Mouse (Mus musculus) heart, embryonic 11.5 days (tissue): ENCODE data around the gene Ldlr. TPM values are rescaled to one million over a fixed set of nuclear protein-coding genes. Genes with fewer than 3 reads are reported as not detected.

ENCODE experiments used
- ATAC-seq: fragments of 200-750 bp; cut with Nextera tagmentation; replicated peaks from 2 replicates; pipeline ENCODE4 v1.8.0; 2017; ENCODE audit warnings: moderate library complexity; ENCODE audit not compliant: insufficient number of reproducible peaks, low FRiP score, low TSS enrichment
- H3K27ac ChIP-seq: fragments of 300-500 bp; sonication (generic); 2 replicates; pipeline ENCODE4 v1.5.1; 2014; ENCODE audit warnings: mild to moderate bottlenecking, low read depth, low read length
- H3K27me3 ChIP-seq: fragments of 300-500 bp; sonication (generic); 2 replicates; pipeline ENCODE4 v1.6.1; 2014; ENCODE audit warnings: mild to moderate bottlenecking, low read length, mixed read lengths; ENCODE audit not compliant: control insufficient read depth, insufficient read depth
- H3K36me3 ChIP-seq: fragments of 300-500 bp; sonication (generic); 2 replicates; pipeline ENCODE4 v1.6.1; 2014; ENCODE audit warnings: mild to moderate bottlenecking, low read length, moderate library complexity, mixed read lengths; ENCODE audit not compliant: control insufficient read depth, insufficient read depth
- H3K4me1 ChIP-seq: fragments of 300-500 bp; sonication (generic); 2 replicates; pipeline ENCODE4 v1.6.1; 2014; ENCODE audit warnings: low read length; ENCODE audit not compliant: control insufficient read depth, insufficient read depth
- H3K4me2 ChIP-seq: fragments of 300-500 bp; sonication (generic); 2 replicates; pipeline ENCODE4 v1.6.1; 2014; ENCODE audit warnings: mild to moderate bottlenecking, moderate library complexity
- H3K4me3 ChIP-seq: fragments of 300-500 bp; sonication (generic); 2 replicates; pipeline ENCODE4 v1.5.1; 2014; ENCODE audit warnings: low read depth, low read length
- H3K9ac ChIP-seq: fragments of 300-500 bp; sonication (generic); 2 replicates; pipeline ENCODE4 v1.6.1; 2014; ENCODE audit warnings: mild to moderate bottlenecking, low read depth, low read length, moderate library complexity
- H3K9me3 ChIP-seq: fragments of 300-500 bp; sonication (generic); replicated peaks from 2 replicates; pipeline ENCODE4 v1.6.1; 2016; ENCODE audit warnings: low read length; ENCODE audit not compliant: control insufficient read depth
- WGBS: fragments of 180-500 bp; shearing (Covaris S2); extraction: QIAGEN DNeasy Blood & Tissue Kit; methylation state at CpG from one replicate; pipeline ENCODE4 v1.1.7; 2014; ENCODE audit not compliant: insufficient replicate concordance; 5-methylcytosine and 5-hydroxymethylcytosine counted together
- polyA plus RNA-seq: library from polyadenylated mRNA; unstranded; fragments of >200 nt; fragmentation: Nextera tagmentation; extraction: Ambion mirVana; gene quantifications from 2 replicates; pipeline ENCODE4 v1.2.1, GENCODE M21; 2014

The Ldlr gene
- polyA plus RNA-seq, 1 experiment from 2014 or later, result 11.1 TPM

GRCm38 (mm10) chr9:21741514-21741913 lies 18.2 kb downstream of the Ldlr start:
- WGBS, result 87% methylated on average over 11 of the region's 11 CpGs
- Histone ChIP-seq H3K9ac (no peak overlapping the region), H3K27me3 (no peaks in the 10 kb centered on the region), H3K9me3 (no peaks in the 10 kb centered on the region), H3K4me1 (no peaks in the 10 kb centered on the region), H3K27ac (no peak overlapping the region), H3K36me3 (peaks cover 58% of the 10 kb centered on the region), H3K4me3 (no peak overlapping the region), H3K4me2 (no peak overlapping the region)
- ATAC-seq, result no peak

DNA sequence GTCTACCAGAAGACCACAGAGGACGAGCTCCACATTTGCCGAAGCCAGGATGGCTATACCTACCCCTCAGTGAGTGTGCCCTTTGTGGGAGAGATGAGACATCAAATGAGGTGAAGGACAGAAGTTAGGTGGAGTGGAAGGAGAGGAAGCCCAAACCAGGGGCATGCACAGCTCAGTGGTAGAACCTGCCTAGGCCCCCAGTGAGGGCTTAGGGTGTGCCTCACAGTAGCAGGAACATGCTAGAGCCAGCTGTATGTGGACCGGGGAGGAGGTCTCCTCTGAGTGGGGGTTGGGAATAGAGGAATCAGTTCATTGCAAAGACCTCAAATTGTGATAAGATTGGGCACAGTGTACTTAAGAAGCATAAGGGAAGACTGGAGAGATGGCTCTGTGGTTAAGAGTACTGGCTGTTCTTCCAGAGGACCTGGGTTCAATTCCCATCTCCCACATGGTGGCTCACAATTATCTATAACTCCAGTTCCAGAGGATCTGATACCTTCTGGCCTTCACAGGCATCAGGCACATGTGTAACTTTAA lies 24.0 kb downstream of the Ldlr start:
- ATAC-seq, result no peak
- Histone ChIP-seq H3K4me3 (no peak overlapping the region), H3K36me3 (peaks cover 39% of the 10 kb centered on the region)

DNA sequence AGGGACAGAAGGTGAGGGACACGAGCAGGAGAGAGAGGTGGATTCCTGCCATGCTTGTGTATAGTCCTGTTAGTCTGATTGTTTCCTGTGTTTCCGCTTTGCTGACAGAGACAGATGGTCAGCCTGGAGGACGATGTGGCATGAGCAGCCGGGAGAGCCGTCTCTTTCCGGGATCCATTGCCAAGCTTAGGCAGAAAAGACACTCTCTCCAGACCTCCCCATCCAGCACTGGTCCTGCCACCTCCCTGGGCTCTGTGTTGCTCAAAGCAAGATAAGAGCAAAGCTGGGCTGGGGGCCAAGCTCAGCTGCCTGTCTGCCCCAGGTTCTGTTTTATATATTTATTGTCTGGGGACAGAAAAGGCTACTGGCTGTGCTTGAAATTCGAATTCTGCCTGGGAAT lies 24.8 kb downstream of the Ldlr start:
- 46% methylated on average over 7 of the region's 7 CpGs for WGBS
- ATAC-seq, result peak; percentile 49; the same call in 1 of the 2 replicates
- Histone ChIP-seq H3K4me1 (peaks cover 31% of the 10 kb centered on the region), H3K9ac (0 out of 2 replicates have a peak overlapping the region, but pooled peaks have one; percentile 28), H3K36me3 (peaks cover 35% of the 10 kb centered on the region), H3K27ac (peak overlapping the region; percentile 64), H3K9me3 (no peaks in the 10 kb centered on the region), H3K4me2 (peak overlapping the region; percentile 4; the same call in 1 of the 2 replicates), H3K4me3 (no peak overlapping the region), H3K27me3 (no peaks in the 10 kb centered on the region)

More for the DNA sequence above, 24.0 kb downstream of the Ldlr start:
- no peak overlapping the region for H3K9ac ChIP-seq
- no peak overlapping the region for H3K4me2 ChIP-seq
- H3K4me1 ChIP-seq, result peaks cover 27% of the 10 kb centered on the region
- 90% methylated on average over 3 of the region's 3 CpGs for WGBS
- H3K27ac ChIP-seq, result peak overlapping the region; percentile 64
- no peaks in the 10 kb centered on the region for H3K27me3 ChIP-seq
- H3K9me3 ChIP-seq, result no peaks in the 10 kb centered on the region

DNA sequence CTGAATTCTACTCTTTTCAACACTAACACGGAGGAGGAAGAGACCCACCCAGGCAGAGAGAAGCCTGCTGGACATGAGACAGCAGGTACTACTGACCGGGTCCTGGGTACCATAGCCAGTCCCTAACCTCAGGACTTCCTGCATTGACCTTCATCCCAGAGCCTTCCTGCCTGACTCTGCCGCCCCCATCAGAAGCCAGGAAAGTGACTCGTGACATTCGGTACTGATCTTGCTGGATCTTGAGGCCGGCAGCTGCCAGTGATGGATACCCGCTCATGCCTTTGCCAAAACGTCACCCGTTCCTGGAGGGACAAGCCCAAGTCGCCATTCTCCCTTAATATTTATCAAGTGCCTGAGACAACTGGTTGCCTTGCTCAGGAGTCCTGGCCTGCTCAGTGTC lies 25.2 kb downstream of the Ldlr start:
- peaks cover 31% of the 10 kb centered on the region for H3K4me1 ChIP-seq
- H3K27ac ChIP-seq, result peak overlapping the region; percentile 64
- H3K9ac ChIP-seq, result no peak overlapping the region
- 75% methylated on average over 10 of the region's 10 CpGs for WGBS
- no peak for ATAC-seq
- no peak overlapping the region for H3K4me3 ChIP-seq
- H3K9me3 ChIP-seq, result no peaks in the 10 kb centered on the region
- peaks cover 35% of the 10 kb centered on the region for H3K36me3 ChIP-seq
- no peaks in the 10 kb centered on the region for H3K27me3 ChIP-seq
- H3K4me2 ChIP-seq, result no peak overlapping the region

GRCm38 (mm10) chr9:21749382-21750118 lies 26.3 kb downstream of the Ldlr start:
- 88% methylated on average over 6 of the region's 6 CpGs for WGBS
- peaks cover 38% of the 10 kb centered on the region for H3K4me1 ChIP-seq
- H3K36me3 ChIP-seq, result peaks cover 31% of the 10 kb centered on the region
- H3K4me3 ChIP-seq, result no peak overlapping the region
- ATAC-seq, result no peak
- H3K27ac ChIP-seq, result no peak overlapping the region
- H3K27me3 ChIP-seq, result no peaks in the 10 kb centered on the region
- no peaks in the 10 kb centered on the region for H3K9me3 ChIP-seq
- H3K4me2 ChIP-seq, result no peak overlapping the region
- H3K9ac ChIP-seq, result no peak overlapping the region

GRCm38 (mm10) chr9:21750370-21750769 lies 27.1 kb downstream of the Ldlr start:
- H3K4me3 ChIP-seq, result no peak overlapping the region
- peaks cover 41% of the 10 kb centered on the region for H3K4me1 ChIP-seq
- H3K36me3 ChIP-seq, result peaks cover 26% of the 10 kb centered on the region
- no peak overlapping the region for H3K27ac ChIP-seq
- H3K4me2 ChIP-seq, result no peak overlapping the region
- 85% methylated on average over 3 of the region's 3 CpGs for WGBS
- no peaks in the 10 kb centered on the region for H3K9me3 ChIP-seq
- no peak for ATAC-seq
- no peak overlapping the region for H3K9ac ChIP-seq
- no peaks in the 10 kb centered on the region for H3K27me3 ChIP-seq

DNA sequence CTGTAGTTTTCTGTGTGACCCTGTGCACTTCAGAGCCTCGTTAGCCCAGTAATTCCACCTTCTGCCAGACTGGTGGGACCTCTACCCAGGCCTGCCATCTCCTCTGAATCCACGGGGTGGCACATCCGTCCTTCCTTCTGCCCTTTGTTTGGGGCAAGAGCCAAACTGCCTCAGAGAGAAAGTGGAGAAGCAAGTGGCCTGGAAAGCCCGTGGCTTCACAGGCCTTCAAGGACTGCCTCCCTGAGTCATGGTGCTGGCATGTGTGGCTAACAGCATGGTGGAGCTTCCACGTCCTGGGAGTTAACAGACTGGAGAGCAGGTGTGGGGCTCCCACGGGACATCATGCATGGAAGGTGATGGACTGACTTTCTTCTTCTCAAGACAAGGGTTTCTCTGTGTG lies 28.1 kb downstream of the Ldlr start:
- 66% methylated on average over 6 of the region's 6 CpGs for WGBS
- H3K9ac ChIP-seq, result no peak overlapping the region
- ATAC-seq, result no peak

DNA sequence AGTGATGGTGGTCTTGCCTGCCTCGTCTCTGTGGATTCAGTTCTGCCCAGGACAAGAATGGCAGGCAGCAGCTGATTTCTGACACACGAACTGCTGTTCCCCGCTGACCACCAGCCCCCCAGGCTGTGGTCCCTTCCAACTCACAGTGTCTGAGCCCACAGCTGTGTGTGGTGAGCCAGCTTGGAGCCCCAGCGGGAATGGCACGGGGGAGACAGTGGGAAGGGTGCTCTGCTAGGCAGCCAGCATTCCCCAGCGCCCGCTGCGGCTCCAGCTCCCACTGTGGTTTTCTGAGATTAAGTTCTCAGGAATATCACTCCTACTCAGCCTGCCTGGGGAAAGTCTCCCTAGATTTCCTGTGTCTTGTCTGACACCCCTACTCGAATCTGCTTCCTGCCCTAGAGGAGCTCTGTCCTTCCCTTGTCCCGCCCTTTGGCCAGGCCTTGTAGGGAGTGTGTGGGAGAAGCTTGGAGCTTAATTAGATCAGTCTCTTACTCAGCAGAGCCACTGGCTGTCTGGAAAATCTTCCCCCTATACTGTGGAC lies 29.0 kb downstream of the Ldlr start:
- WGBS, result 47% methylated on average over 10 of the region's 10 CpGs
- H3K36me3 ChIP-seq, result peaks cover 12% of the 10 kb centered on the region

More for the DNA sequence above, 28.1 kb downstream of the Ldlr start:
- no peak overlapping the region for H3K27ac ChIP-seq
- no peaks in the 10 kb centered on the region for H3K27me3 ChIP-seq
- H3K36me3 ChIP-seq, result peaks cover 18% of the 10 kb centered on the region
- H3K4me2 ChIP-seq, result no peak overlapping the region
- H3K4me3 ChIP-seq, result no peak overlapping the region
- no peaks in the 10 kb centered on the region for H3K9me3 ChIP-seq
- H3K4me1 ChIP-seq, result peaks cover 41% of the 10 kb centered on the region

More for the DNA sequence above, 29.0 kb downstream of the Ldlr start:
- no peaks in the 10 kb centered on the region for H3K9me3 ChIP-seq
- H3K4me3 ChIP-seq, result no peak overlapping the region
- H3K27ac ChIP-seq, result peak overlapping the region; percentile 71
- no peak overlapping the region for H3K4me2 ChIP-seq
- ATAC-seq, result peak; percentile 35
- H3K27me3 ChIP-seq, result no peaks in the 10 kb centered on the region
- 0 out of 2 replicates have a peak overlapping the region, but pooled peaks have one; percentile 1 for H3K9ac ChIP-seq
- H3K4me1 ChIP-seq, result peaks cover 38% of the 10 kb centered on the region
